Mouse (Mus musculus) gastrocnemius, postnatal 25 days (tissue): ENCODE results near the gene Agap2. TPM values are rescaled to one million over a fixed set of nuclear protein-coding genes. Genes with fewer than 3 reads are reported as not detected.

Experiments used
- DNase-seq: peaks from one replicate; pipeline ENCODE4 v3.0.0; 2022
- total RNA-seq, 2 experiments: library from RNA; stranded (reverse); gene quantifications; 1 replicate in 1 of 2; 2 replicates in 1 of 2; pipeline ENCODE4 v1.2.3; 2021

Agap2 gene
- total RNA-seq, 2 experiments from 2014 or later: 2.0 to 2.4 TPM

DNA sequence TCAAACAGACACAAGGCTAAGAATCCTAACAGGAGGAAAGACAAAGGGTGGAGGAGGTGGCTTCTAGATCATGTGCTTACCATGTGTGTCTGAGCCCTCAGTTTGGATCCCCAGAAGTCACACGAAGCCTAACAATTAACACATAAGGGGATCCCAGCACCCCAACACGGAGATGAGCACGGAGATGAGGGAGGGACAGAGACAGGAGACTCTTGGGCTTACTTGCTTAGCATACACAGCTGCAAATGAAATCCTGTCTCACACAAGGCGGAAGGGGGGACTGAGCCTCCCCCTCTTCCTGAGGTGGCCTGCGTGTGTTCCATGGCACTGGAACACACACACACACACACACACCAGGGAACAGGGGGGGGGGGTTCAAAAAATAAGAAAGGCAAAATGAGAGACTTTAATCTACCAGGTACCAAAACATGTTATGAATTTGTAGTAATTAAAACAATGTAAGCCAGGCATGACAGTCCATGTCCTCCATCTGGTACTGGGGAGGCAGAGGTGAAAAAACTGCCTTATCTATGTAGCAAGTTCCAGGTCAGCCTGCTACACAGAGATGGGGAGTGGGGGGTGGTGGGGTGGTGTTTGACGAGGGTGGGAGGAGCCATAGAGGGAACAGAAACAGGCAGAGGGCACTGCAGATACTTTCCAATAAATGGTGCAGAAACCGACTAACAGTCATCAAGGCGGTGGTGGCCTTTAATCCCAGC is 60.2 kb downstream of the Agap2 start:
- DNase-seq: no peak

DNA sequence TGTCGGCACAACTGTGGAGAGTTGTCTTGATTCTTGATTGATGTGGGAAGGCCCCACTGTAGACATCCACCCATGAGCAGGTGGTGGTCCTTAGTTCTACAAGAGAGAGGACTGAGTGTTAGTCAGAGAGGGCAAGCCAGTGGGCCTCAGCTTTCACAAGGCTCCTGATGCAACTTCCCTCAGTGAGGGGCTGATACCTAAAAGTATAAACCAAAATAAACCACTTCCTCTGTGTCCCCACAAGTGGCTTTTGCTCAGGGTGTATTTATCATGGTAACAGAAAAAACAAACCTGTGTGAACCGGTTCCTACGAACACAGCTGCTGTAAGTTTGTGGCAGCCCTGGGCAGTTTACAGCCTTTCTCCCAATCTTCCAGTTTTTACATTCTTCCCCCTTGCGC is 61.4 kb downstream of the Agap2 start:
- DNase-seq: no peak

DNA sequence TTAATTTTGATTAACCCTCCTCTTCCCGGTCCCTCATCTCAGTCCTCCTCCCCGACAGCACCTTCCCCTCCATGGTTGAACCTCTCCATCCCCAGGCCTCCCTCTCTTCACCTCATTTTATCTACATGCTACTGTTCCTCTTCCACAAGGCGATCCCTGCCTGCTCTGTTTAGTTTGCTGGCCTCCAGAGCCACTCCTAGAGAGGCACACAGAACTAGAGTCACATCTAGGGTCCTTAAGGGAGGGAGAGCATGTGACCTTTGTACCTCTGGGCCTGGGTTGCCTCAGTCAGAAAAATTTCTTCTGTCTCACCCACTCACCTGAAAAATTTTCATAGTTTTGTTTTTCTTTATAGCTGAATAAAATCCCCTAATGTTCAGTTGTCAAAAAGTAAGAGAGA is 62.8 kb downstream of the Agap2 start:
- DNase-seq: no peak

DNA sequence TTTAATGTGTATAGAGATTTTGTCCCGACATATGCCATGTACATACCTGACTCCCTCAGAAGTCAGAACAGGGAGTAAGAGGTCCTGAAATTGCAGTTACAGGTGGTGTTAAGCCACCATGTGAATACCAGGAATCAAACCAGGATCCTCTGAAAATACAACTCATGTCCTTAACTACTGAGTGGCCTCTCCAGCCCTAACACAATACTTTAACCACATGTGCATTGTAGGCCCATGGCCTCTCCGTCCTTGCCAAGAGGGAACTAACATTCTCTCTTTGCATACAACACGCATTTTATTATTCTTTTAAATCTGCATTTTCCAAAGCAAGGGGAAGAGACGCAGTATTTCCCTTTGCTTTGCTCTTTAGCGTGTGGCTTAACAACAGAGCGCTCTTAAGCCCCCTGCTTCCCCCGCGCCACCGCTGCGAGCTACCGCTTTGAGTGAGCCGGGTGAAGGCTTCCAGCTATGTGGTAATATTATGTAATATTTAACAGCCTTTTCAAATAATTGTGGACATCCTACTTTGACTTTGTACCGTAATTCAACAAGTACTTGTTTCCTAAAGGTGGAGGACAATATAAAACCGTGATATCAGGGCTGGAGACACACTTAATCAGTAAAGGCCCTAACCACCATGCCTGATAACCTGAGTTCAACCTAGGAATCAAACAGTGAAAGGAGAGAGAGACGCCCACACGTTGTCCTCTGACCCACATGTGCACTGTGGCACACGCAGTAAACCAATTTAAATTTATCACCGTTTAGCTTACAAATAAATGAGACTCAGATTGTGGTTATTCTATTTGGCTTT is 63.5 kb downstream of the Agap2 start:
- no peak for DNase-seq

DNA sequence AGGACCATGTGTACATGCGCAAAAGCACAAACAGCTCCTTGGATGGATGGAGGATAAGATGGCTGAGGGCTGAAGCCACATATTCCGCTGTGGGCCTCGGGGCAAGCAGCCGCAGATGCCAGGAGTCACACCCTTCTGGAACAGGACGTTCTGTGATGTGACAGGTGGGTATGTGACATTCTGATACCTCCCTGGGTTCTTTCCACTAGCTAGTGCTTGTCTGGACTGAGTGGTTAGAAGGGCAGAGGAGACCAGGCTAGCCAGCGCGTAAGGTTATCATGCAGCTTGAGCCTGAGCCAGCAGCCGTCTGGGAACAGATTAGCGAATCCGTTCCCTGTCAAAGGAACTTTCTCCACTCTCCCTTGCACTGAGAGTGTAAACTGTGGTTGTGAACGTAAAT is 65.9 kb downstream of the Agap2 start:
- DNase-seq: no peak

DNA sequence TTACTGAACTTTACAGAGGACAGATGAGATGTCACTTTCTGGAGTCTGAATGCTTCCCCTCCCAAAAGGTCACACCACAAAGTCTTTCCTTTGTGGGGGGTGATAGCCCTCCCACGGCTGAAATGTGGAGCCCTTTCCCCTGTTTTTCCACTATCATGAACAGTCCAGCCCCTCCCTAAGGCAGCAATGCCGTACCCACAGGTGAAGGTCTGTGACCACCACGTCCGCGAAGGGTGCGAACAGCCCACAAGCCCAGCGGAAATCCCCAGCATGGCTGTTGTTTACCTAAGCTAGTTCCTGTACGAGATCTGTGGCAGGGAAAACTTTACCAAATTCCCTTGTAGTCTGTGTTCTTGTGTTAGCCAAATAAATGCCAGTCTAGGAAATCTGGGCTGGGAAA is 66.4 kb downstream of the Agap2 start:
- no peak for DNase-seq

Other genes starting within 250 kb of the Agap2 start
- 1 to 10 TPM; 2.5 to 2.6 TPM for gene Atp23, start 173.9 kb upstream of the Agap2 start, total RNA-seq
- 10 to 100 TPM; 90.6 to 98.7 TPM for gene Ctdsp2, start 96.6 kb upstream of the Agap2 start, total RNA-seq
- 1 to 10 TPM; 1.5 to 2.3 TPM for gene Avil, start 74.6 kb upstream of the Agap2 start, total RNA-seq
- gene Tsfm, start 44.4 kb upstream of the Agap2 start, total RNA-seq: 10 to 100 TPM; 20.9 TPM
- 1 to 10 TPM; 7.9 to 9.5 TPM for gene Mettl1, start 33.9 kb upstream of the Agap2 start, total RNA-seq
- under 1 TPM; 0.15 to 0.24 TPM for gene Eef1akmt3, start 33.8 kb upstream of the Agap2 start, total RNA-seq
- gene Cyp27b1, start 27.0 kb upstream of the Agap2 start, total RNA-seq: under 1 TPM; 0.10 to 0.19 TPM
- gene March9, start 15.1 kb upstream of the Agap2 start, total RNA-seq: under 1 TPM; 0.62 to 0.82 TPM
- 10 to 100 TPM; 43.3 to 46.9 TPM for gene Cdk4, start 11.8 kb upstream of the Agap2 start, total RNA-seq
- 10 to 100 TPM; 24.1 to 28.8 TPM for gene Tspan31, start 5.0 kb upstream of the Agap2 start, total RNA-seq
- gene Os9, start 45.8 kb downstream of the Agap2 start, total RNA-seq: 10 to 100 TPM; 11.3 to 13.9 TPM
- gene B4galnt1, start 89.9 kb downstream of the Agap2 start, total RNA-seq: under 1 TPM; 0.78 to 1.00 TPM
- 1 to 10 TPM; 3.3 to 6.5 TPM for gene Slc26a10, start 105.4 kb downstream of the Agap2 start, total RNA-seq
- 1 to 10 TPM; 8.7 to 9.3 TPM for gene Arhgef25, start 114.8 kb downstream of the Agap2 start, total RNA-seq
- 10 to 100 TPM; 18.9 to 19.6 TPM for gene Dtx3, start 120.4 kb downstream of the Agap2 start, total RNA-seq
- gene Pip4k2c, start 136.3 kb downstream of the Agap2 start, total RNA-seq: 1 to 10 TPM; 4.7 to 6.9 TPM
- under 1 TPM; 0.18 to 0.62 TPM for gene Kif5a, start 188.1 kb downstream of the Agap2 start, total RNA-seq
- 10 to 100 TPM; 88.3 to 90.8 TPM for gene Dctn2, start 191.1 kb downstream of the Agap2 start, total RNA-seq
- gene Mbd6, start 213.7 kb downstream of the Agap2 start, total RNA-seq: 10 to 100 TPM; 12.7 to 14.3 TPM
- 10 to 100 TPM; 48.3 to 53.5 TPM for gene Mars, start 236.5 kb downstream of the Agap2 start, total RNA-seq
- 1 to 10 TPM; 1.4 to 1.7 TPM for gene Arhgap9, start 246.7 kb downstream of the Agap2 start, total RNA-seq